Mouse (Mus musculus) liver, adult 2 months (tissue): ENCODE data around the gene Ikzf5.

Experiments used
- CTCF ChIP-seq: fragments of 200-500 bp; IDR thresholded peaks from 2 replicates; pipeline ENCODE4 v1.5.1; 2011; ENCODE audit warnings: low read depth, low read length, control low read depth
- POLR2A ChIP-seq: fragments of 200-500 bp; IDR thresholded peaks from 2 replicates; pipeline ENCODE4 v1.6.1; 2011; ENCODE audit warnings: low read length, control low read depth; ENCODE audit not compliant: insufficient read depth; ENCODE audit errors: extremely low read depth

- TF ChIP-seq CTCF (no peak), POLR2A (0 out of 2 replicates have a peak, but pooled peaks have one; percentile 32)
These were observed 47.6 kb downstream of the Ikzf5 start, which contains the start of gene 2310057M21Rik for GRCm38 (mm10) chr7:131362615-131363300.
